Mouse (Mus musculus) neutrophil, adult 5-6 weeks (primary cell): ENCODE results near the gene Cd84. TPM values are rescaled to one million over a fixed set of nuclear protein-coding genes. Genes with fewer than 3 reads are reported as not detected.
A peak's percentile ranks its signal among the peaks of the same experiment; 100 is the strongest.
"Not testable (repeated sequence)": the region's sequence is repeated elsewhere in the genome, so short reads cannot be mapped to it uniquely, and the experiment has no call there.

Source experiments
- ATAC-seq: fragments of 151-379, 151-347 bp; 2 replicates; pipeline ENCODE4 v1.8.0; 2017; ENCODE audit warnings: mild to moderate bottlenecking, moderate TSS enrichment; ENCODE audit not compliant: insufficient number of reproducible peaks, poor library complexity, low FRiP score, severe bottlenecking; ENCODE audit errors: extremely low read depth
- total RNA-seq: library from RNA; stranded (forward); fragments of 200-1000 nt; gene quantifications from 2 replicates; pipeline ENCODE4 v1.2.3, GENCODE M21; 2017

Cd84 gene
- total RNA-seq = 346 and 366 TPM in 2 replicates

DNA sequence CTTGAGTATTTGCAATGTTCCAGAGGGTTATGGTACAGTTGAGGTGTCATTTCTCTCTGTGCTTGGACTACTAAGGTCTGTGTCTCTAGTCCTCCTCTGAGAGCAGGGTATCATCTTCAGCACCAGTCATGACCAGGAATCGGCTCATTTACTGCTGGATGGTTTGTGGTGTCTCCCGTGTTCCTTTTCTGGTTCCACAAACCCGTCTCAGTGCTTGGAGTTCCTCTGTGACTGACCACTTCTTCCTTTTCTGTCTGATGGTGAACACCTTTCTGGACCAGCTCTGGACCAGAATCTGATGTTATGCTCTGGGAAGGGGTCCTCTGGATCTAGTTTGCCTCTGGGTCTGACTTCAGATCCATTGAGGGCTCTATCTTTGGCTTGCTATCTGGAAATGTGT lies at the start of gene Cd84:
Gene Cd84 (plus strand): TSS at position 210 of the 400 bp plus-strand sequence.
- ATAC-seq = peak; percentile 52; the same call in 1 of the 2 replicates

DNA sequence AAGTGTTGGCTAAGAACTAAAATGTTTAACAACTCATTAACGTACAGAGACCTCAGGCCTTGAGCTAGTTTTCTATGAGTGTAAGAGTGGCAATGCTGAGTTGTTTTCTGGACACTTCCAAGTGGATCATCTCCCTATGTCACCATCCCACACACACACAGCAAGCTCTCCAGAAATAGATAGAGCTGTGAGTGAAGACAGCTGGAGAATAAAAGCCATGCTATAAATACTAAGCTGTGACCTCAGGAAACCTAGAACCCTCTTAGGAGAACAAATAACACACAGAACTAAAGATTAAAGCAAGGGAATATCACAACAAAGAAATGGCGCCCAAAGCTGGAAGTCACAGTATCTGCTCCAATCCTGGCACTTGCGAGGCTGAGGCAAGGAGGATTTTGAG lies 48.0 kb upstream of the Cd84 start:
- ATAC-seq = no peak

DNA sequence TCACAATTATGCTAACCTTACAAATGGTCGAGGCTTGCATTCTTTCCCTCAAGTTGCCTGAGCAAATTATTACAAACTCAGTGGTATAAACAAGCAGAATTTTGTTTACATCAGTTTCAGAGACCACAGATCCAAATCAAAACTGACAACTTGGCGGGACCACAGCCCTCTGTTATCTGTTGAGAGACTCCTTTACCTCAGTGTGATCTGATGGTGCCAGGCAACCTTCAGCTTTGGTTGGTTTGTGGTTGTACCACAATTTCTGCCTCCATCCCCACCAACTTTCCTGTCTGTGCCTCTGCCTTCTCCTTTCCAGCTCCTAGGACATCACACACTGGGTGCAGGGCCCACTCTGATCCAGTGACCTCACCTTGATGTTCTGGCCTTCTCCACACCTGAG lies 43.3 kb upstream of the Cd84 start:
- no peak for ATAC-seq

DNA sequence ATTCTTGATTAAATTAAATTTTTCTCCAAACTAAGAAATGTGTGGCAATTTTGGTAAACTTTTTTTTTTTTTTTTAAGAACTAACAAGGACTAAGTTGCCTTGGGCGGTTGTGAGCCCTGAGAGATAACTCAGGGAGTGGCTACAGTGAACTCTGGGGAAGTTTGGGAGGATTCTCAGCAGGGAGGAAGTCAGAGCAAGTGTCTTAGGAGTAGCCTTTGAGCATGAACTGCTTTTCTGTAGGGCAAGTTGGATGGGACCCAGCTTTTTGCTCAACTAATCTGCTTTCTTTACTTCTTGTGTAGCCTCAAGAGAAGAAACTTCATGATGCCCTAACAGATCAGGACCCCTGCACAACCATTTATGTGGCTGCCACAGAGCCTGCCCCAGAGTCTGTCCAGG lies 41.7 kb upstream of the Cd84 start:
- ATAC-seq = no peak

DNA sequence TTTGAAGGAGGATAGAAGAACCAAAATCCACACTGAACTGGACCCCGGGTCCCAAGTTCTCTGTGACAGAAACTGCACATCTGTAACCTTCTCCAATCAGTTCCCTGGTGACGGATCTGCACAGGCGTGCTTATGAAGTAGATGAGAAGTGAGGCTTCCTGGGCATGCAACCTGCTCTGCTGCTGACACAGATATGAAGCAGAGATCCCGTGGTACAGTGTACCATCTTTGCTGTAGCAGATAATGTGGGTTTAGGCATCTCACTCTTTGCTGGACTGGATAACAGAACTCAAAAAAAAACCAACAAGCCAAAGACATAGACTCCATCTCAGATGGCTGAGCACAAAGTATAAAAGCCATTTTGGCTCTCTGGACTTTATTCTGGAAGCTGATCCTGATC lies 39.8 kb upstream of the Cd84 start:
- no peak for ATAC-seq

DNA sequence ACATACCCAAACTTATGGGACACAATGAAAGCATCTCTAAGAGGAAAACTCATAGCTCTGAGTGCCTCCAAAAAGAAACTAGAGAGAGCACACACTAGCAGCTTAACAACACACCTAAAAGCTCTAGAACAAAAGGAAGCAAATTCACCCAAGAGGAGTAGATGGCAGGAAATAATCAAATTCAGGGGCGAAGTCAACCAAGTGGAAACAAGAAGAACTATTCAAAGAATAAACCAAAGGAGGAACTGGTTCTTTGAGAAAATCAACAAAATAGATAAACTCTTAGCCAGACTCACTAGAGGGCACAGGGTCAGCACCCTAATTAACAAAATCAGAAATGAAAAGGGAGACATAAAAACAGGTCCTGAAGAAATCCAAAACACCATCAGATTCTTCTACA lies 28.4 kb upstream of the Cd84 start:
- ATAC-seq = not testable (repeated sequence)

DNA sequence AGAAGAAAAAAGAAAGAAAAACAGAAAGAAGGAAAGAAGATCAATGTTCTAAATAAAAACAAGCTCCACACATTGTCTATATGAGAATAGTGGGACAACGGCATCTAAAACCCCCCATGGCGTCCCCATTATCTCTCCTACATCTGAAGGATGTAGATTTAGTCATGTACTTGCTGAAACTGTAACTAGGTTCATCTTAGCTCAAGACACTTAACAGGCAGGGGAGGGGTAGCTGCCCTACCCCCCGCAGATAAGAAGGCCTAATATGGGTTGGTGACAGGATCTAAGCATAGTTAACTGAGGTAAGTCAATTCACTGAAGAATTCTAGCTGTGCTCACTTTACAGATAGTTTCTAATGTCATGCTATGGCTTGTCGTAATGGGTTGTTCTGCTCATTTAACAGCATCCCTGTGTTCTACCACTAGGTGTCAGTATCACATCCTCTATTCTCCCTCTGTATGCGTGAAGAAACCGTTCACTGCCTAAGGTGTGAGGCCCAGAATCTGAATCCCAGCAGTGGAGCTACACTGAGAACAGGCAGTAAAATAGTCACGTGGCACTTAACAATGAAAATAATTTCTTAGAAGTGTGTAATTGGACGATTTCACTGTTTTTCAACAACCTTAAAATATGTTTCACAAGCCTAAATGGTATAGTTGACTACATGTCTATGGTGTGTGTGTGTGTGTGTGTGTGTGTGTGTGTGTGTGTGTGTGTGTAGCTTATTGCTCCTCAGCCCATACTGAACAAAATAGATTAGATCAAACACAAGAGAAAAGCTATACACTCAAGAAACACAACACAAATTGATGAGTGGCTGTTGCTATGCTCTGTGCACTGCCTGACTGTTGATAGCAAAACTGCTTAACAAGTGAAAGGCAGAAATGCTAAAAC lies 23.7 kb upstream of the Cd84 start:
- peak; percentile 100 for ATAC-seq

DNA sequence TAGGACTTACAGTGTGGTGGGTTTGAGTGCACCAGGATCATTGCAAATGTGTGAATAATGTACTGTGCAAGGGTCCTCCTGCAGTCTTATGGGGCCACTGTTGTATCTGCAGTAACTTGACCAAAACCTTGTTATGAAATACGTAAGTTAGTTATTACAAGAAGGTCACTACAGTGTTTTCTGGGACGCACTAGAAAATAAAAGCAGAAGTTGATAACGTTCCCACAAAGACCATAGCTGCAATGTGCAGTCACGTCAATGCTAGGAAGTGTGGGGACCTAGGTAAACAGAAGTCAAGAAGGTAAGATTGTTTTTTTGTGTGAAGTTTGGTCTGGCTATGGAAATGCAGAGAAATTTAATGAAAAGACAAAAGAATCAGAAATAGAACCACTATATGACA lies 22.5 kb upstream of the Cd84 start:
- no peak for ATAC-seq

DNA sequence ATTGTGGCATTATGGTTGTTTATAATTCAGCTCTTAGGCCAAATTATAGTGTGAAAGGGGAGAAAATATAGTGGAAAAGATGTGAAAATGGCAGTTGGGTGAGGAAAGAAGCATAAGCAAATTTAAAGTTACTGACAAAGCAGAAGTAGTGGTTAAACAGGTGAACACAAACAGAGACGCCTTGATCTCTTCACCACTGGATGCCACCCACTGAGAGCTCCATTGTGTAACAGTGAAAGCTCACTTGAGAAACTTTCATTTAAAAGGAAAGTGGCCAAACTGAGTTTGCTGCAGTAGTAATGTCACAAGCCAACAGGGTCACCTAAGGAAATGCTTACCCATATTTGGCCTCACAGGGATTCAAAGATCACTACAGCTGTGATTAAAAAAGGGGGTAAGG lies 18.2 kb upstream of the Cd84 start:
- peak; percentile 62 for ATAC-seq

DNA sequence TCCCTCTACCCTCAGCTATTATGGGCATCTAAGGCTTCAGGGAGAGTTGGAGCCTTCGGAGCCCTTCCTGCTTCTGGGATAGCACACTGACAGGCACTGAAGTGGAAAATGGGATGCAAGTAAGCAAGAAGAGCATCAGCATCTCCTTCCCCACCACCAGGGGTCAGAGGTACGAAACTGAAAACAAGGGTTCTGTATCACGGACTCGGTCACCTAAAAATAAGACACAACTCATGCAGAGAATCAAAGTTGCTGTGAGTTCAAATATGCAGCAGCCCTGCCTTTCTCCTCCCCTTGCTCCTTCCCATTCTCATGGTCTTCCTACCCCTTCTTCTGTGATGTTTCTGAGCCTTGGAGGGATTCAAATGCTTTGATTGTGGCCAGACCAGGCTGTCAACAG lies 14.0 kb upstream of the Cd84 start:
- no peak for ATAC-seq

DNA sequence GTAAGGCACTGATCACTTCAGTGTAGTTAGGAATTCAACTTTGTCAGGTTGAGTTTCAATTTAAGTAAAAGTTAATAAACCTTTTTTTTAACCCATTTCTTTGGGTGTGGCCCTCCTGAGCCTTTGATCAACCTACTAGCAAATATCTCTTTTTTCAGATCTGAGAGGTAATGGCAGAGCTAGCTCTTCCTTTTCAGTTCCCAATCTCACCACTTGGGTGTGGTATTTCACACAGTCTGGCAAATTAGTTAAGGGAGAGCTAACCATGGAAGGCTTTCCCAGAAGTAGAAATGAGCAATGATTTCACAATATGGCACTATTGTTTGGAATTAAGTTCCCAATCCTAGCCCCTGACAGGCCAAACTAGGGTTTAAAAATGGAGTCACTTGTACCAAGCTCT lies 13.3 kb upstream of the Cd84 start:
- ATAC-seq = peak; percentile 45; the same call in 1 of the 2 replicates

DNA sequence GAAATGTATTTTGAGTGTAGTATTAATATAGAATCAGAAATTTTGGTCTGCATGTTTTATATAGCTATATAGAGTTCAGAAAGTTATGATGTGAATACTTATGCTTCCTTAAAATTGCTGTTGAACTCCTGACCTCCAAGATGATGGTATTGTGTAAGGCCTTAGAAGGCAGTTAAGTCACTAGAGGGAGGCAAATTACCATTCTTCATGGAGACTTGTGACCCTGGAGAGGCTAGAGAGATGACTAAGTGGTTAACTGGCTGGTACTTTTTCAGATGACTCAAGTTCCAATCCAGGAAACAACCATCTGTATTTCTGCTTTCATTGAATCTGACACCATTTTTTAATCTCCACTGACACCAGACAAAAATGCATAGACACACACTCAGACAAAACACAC lies 11.8 kb upstream of the Cd84 start:
- peak; percentile 96 for ATAC-seq

DNA sequence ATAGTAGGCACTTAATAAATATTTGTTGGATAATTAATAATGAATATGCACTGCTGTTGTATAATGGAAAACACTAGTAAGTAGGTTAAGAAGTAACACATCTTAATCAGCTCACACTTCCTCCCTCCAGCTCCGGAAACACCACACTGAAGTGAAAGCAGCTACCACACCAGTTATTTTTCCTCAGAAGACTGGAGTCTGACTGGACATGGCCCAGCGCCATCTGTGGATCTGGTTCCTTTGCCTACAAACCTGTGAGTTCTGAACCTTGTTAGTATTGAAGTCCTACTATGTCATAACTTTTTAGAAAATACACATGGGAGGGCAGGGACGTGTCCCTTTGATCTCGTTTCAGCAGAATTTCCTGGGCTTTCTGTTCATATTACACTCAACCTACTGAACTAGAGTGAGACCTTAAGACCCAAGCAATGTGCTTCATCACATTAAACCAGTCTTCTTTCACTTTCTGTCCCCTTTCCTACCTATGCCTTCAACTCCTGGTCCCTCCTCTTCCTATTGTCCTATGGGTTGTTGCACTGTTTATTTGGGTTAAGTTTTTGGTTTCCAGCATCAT lies 1.0 kb downstream of the Cd84 start:
- ATAC-seq = peak; percentile 49; the same call in 1 of the 2 replicates

DNA sequence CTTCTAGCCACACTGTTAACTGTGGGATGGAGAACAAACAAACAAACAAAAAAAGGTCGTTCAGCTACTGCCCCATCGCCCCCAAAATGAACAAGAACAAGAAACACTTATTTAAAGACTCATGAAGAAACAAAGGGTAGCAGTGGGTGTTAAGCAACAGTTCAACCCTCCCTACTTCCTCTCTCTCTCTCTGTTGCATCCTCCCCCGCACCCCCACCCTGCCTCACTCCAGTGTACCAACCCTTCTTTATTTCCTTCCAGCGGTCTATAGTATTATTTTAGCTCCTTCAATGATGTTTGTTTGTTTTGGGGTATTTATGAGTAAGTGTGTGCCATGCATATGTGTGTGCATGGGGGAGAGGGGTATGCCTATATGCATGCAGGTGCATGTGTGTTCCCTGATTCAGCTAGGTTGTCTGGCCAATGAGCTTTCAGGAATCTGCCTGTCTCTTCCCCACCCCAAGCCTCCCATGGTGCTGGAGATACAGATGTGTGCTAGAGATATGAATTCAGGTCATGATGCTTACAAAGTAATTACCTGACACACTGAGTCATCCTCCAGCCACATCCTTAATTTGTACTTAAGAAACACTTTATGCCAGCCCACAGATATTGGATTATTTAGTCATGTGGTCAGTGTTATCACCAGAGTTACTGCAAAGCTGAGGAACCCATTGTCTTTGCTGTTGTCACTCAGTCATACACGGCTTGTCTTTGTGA lies 5.7 kb downstream of the Cd84 start:
- peak; percentile 63 for ATAC-seq

DNA sequence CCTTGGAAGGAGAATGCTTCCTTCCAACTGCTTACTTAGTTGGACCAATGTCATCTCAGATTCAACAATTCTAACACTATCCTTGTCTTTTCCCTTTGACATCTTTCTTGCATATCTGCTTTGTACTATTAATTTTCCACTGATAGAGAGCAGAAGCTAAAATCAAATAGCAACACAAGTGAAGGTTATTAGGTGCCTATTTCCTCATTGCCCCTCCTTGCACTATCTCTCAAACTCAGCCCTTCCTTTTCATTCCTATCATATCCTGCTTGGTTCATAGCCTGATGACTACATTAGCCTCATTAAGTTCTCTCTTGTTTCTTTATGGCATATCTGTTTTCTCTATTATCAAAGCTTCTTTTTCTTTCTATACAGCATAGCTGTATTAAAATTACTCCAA lies 8.7 kb downstream of the Cd84 start:
- ATAC-seq = no peak

DNA sequence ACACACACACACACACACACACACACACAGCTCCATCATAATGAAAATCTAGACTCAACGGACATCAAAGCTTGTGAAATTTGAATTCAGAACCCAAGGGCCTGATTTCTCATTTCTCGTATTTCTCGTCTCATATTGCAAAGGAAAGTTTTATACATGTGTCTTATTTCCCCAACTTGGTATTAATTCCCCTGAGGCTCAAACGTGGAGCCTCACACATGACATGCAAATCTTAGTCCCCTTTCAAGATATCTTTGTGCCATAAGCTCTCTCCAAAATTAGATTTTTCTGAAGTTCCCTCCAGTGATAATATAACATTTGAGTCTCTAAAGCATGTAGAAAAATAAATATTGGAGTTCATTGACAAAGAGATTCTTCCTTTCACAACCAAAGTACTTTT lies 9.3 kb downstream of the Cd84 start:
- no peak for ATAC-seq

DNA sequence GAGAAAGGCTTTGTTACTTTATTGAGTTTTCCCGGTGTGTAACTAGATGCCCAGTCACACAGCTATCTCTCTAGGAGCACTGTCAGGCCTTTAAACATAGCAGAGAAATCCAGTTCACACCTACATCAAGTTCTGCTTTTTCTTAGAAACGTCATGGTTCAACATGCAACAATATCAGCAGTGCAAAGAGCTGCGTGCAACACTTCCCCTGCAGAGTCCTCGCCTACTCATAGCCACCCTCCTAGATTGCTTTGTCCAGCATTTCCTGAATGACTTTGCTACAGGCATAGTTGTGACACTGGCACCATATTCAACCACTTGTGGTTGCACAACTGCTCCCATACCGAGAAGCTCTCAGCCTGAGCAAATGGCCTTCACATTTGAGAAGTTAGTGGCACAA lies 10.0 kb downstream of the Cd84 start:
- peak; percentile 94 for ATAC-seq

DNA sequence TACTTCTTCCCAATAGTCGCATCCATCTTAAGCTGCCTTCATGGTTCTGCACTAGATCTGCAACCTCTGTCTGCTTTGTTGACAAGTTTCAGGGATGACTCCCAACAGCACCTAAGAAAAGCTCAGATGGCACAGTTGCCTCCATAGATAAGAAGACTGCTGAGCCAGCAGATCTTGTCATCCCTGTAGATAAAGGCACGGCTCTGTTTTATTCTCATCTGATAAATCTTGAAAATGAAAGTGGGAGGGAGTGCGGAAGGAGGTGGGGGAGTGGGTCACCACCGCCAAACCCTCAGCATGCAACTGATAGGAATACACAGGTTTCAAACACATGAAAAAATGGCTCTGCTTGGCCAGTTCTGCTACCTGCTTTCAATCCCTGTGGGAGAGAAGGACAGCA lies 26.0 kb downstream of the Cd84 start:
- no peak for ATAC-seq

DNA sequence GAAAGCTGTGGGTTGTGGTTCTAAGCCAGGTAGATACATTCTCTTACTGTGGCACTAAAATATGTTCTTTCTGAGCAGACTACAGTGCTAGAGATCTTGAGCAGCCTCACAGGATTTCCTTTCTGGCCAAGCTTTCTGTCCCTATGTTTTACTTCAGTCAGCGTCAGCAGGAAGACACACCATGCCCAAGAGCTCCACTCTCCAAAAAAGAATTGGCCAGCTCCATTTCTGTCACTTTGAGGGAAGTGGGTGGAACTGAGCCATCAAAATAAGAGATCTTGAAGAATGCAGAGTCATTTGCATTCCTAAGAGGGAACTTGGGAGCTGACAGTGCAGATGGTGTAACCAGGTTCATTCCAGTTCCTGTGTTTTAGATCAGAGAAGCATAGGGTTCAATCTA lies 47.5 kb downstream of the Cd84 start:
- no peak for ATAC-seq

DNA sequence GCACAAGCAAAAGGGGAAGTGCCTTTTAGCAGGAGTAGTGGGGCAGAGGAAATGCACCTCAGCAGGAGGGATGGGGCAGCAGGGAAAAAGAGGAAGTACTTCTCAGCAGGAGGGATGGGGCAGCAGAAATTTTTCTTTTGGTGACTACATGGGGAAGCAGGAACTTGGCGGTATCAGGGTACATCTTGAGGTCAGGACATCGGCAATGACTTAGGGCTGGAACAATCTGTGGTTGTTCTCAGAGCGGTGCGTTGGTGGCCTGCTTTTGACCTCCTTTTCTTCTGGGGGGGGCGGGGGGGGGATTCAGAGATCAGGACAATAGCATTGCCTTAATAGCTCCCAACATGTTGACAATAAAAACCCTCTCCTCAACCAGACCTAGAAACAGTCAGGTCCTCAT lies 55.9 kb downstream of the Cd84 start, which contains the start of gene Gm10521:
Gene Gm10521 (plus strand): TSS at position 301 of the 400 bp plus-strand sequence.
- ATAC-seq = not testable (repeated sequence)
